Mouse (Mus musculus) liver, embryonic 14.5 days (tissue): Measurements from ENCODE around the gene Serpina1e.

ENCODE experiments used
- CTCF ChIP-seq: IDR thresholded peaks from 2 replicates; pipeline ENCODE4 v1.5.1; 2016; ENCODE audit warnings: antibody characterized with exemption, low read depth, control low read depth
- EP300 ChIP-seq: IDR thresholded peaks from 2 replicates; pipeline ENCODE4 v1.6.1; 2016; ENCODE audit warnings: antibody characterized with exemption, low read depth

DNA sequence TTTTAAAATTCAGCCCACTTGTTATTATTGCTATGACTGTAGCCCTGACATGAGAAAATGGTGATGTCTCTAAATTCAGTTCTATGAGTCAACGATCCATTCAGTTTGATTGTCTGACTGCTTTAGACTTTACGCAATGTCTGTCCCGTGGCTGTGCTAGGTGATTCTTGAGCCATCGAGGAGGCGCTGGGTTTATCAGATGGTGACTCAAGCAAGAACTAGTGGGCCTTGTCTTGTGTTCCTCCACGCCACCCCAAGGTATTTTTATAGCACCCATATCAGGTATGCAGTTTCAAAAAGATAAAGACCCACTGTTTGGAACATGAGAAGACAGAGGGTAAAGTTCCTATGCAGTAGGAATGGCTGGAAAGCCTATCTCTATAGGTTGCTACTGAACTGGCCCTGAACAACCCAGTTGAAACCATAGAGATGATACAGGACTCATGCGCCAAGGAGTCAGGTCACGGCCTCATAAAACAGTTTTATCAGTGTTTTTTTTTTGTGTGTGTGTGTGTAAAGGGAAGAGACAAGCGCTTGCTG, 10.9 kb upstream of the Serpina1e start:
- TF ChIP-seq CTCF (no peak), EP300 (no peak)
